Mouse (Mus musculus) G1E-ER4 (cell line): Measurements from ENCODE around the gene Gm20388. TPM values are rescaled to one million over a fixed set of nuclear protein-coding genes. Genes with fewer than 3 reads are reported as not detected.

Experiments
- GATA1 ChIP-seq: IDR thresholded peaks from one replicate; pipeline ENCODE4 v1.8.0; 2012; ENCODE audit warnings: low read length, inconsistent platforms
- polyA plus RNA-seq: library from polyadenylated mRNA; stranded (reverse); fragments of >175 nt; gene quantifications from 2 replicates; pipeline ENCODE4 v1.2.3, GENCODE M21; 2012

The Gm20388 gene
- polyA plus RNA-seq, 1 experiment: not detected

DNA sequence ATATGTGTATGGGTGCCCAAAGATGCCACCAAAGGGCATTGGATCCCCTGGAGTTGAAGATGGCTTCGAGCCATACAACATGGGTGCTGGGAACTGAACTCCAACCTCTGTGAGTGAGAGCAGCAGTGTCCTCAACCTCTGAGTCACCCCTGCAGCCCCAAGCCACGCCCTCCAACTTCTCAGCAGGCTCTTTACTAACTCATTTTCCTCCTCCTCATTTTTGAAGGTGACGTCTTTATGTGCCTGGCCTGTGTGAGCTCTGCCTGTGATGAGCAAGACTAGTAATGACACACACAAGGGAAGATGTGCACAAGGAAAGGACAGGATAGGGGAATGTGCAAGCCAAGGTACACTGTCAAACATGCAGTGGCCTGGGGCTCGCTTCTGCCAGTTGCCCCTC lies 4348.5 kb downstream of the Gm20388 start:
- no peak for TF ChIP-seq GATA1

DNA sequence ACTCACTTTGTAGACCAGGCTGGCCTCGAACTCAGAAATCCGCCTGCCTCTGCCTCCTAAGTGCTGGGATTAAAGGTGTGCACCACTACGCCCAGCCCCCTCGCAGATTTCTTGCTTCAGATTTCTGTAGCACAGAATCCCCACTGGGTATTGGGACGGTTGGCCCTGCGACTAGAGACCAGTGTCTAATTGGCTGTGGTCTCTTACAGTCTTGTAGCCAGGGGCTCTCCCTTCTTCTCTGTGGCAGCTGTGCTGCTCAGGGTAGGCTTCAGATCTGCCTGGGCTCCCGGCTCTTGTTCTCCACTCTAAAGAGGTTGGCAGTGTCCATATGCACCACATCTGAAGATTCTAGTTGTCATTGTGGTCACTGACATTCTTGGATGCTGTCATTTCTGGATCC lies 4349.3 kb downstream of the Gm20388 start:
- TF ChIP-seq GATA1: no peak

DNA sequence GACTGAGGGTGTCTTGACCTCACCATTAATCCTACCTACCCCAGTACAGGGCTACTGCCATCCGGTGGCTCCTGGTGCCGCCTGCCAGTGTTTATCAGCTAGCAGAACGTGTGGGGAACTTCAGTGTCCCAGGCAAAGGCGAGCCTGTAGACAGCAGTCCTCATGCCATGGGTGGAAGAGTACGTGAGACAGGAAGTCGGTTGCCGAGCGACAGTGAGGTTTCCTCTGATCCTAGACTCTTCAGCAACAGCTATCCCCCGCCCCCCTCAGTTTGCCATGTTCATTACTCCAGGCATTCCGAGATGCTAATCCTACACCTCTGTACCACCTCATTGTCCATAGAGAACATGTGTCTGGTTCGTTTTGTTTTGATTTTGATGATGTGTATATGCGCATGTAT lies 4349.7 kb downstream of the Gm20388 start:
- no peak for TF ChIP-seq GATA1

DNA sequence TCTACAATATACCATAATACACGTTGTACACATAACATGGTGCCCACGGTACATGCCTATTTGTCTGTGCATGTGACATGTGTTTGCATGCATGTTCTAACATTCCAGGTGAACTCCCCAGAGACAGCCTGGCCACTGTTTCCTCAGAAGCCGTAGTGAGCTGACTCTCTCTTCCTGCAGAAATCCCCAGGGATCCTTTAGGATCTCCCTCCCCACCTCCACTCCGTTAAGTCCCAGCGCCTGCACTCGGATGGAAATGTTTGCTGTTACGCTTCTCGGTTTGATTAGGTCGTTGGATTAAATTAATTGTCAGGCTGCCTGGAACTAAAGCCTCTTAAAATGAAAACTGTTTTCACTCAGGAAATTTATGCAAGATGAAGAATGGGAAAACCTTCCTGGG lies 4352.4 kb downstream of the Gm20388 start:
- no peak for TF ChIP-seq GATA1

DNA sequence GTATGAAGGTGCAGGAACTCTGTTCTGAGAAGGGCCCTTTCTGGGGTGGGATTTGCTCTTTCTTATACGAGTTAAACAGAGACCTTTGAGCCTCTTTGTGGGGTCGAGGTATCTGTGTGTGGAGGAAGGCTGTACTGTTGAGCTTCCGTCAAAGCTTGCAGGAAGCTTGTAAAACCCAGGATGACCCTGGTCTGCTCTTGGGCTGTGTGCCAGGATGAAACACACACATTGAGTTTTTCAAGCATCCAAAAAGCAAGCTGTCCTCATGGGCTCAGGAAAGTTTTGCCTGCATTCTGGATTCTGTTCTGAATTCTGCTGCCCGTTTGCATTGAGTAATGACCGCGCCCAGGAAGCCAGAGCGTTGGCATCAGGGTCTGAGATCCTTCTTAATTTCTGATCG lies 4353.4 kb downstream of the Gm20388 start:
- TF ChIP-seq GATA1: no peak

DNA sequence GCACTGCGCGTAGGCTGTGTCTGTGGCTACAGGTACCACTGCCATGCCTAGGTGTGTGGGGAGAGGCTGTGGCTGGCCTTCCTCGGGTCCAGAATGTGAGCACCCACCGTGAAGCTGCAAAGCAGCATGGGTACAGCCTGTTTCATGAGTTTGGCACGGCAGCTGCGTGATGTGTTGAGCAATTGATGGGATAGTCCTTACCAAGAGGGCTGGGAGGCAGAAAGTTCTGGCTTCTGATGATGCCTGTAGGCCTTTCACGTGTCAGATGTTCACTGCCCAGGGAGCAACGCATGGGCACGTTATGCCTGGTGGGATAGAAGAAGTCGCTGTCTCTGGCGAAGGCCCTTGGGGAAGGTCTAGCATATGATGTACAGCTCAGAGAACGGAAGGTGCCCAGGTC lies 4354.0 kb downstream of the Gm20388 start:
- TF ChIP-seq GATA1: no peak

DNA sequence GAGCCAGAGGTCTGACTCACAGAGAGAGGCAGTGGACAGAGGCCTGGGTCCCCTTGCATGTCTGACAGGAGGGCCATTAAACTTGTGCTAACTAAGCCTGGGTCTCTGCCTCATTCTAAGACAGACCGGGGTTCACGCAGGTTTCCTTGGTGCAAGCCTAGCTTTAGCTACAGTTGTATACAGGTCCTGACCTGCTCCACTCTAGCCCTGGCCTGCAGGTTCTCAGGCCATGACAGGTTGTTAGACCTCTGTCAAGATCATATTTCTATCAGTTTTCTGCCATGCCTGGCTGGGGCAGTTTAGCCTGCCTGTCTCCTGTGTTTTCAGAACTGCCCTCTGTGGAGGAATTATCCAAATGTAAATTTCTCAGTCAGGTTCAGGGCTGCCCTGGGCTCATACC lies 4354.5 kb downstream of the Gm20388 start:
- TF ChIP-seq GATA1: no peak

DNA sequence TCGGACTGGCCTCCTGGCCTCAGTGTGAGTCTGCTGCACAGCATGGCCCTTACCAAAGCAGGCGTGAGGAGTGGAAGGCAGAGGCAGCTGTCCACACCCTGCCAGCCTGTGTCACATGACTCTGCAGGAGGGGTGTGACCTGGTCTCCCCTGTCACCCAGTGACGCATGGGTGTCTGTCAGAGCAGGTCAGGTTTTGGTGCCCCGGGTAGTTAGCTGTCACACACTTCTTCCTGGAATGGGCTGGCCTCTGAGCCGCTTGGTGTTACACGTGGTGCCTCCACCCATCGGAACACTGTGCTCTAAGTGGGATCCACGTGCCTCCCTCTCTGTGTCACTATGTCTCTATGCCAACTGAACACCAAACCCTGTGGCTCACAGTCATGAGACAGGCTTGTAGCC lies 4355.2 kb downstream of the Gm20388 start:
- no peak for TF ChIP-seq GATA1

DNA sequence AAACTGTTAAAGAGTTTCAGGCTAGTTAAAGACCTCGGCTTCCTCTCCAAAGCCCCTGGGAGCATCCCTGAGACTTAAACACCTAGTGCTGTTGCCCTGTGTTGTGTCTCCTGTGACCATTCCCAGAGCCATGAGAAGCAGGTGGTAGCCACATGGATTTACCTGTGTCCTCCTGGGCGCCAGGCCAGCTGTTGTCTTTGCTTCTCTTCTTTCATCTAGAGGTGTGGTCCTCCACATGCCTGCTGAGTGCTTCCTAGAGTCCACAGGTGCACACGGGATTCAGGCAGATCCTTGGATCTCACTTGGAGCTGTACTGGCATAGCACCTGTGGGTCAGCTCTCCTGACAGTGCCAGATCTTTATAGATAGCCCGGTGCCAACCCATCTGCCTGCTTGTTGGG lies 4356.6 kb downstream of the Gm20388 start:
- TF ChIP-seq GATA1: no peak

DNA sequence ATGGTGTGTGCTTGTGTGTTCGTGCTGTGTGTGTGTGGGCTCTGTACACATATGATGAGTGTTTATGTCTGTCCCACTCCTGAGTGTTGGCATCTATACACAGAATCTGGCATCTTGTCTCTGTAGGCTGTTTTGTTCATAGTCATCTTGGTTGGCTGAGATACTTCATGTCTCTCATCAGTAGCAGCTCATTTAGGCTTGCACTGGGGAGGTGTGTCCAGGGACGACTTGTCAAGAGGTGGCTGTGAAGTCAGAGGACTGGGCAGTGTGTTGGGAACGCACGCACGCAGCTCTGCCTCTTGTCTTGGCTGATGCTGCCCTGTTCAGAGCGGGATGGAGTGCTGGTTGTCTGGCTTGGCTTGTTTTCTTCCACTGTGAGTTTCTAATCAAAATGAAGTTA lies 4359.9 kb downstream of the Gm20388 start:
- no peak for TF ChIP-seq GATA1

DNA sequence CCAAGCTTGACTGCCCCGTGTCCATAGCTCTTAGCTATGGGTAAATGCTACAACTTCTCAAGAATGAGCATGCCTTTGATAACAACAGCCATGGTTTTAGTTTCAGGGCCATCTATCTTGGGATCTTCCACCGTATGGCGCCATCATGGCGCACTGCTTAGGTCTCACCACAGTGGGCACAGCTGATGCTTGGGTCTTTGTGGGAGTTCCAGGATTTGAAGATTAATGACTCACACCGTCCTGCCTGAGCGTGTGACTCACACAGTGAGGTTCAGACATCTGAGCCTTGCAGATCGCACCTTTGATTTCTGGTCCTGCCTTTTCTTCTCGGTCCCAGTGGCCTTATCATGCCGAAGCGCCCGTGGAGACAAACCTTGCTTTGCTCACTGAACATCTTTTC lies 4360.3 kb downstream of the Gm20388 start:
- no peak for TF ChIP-seq GATA1

DNA sequence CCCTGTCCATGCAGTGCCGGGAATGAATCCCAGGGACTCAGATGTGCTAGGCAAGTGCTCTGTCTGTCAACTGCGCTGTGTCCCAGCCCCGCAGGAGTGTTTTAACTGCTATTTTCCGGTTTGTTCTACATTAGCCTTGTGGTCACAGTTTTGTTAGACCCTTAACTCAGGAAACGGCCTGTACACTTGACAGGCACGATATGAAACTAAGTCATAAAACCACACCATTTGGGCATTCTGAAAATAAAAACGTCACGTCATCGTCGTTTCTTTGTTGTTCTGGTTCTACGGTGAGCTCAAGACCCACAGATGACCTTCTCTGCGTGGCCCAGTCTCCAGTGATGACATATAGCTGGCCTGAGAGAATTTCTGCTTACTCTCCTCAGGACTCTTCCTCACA lies 4360.9 kb downstream of the Gm20388 start:
- TF ChIP-seq GATA1: no peak

DNA sequence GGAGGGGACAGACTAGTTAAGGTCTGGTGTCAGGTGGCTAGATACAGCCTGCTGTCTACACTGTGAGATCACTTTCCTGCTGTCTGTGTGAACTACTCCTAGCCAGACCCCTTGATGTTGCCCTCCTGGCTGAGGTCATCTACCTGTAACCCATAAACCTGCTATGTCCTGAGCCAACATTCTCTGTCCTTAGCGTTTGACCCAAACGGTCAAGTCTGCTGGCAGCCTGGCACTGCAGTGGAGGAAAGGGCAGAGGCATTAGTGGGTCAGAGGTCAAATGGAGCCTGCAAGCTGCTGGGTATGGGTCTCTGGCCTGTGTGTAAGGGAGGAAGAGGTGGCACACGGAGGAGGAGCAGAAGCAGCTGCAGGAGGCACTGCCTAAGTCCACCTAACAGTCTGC lies 4362.2 kb downstream of the Gm20388 start:
- no peak for TF ChIP-seq GATA1

DNA sequence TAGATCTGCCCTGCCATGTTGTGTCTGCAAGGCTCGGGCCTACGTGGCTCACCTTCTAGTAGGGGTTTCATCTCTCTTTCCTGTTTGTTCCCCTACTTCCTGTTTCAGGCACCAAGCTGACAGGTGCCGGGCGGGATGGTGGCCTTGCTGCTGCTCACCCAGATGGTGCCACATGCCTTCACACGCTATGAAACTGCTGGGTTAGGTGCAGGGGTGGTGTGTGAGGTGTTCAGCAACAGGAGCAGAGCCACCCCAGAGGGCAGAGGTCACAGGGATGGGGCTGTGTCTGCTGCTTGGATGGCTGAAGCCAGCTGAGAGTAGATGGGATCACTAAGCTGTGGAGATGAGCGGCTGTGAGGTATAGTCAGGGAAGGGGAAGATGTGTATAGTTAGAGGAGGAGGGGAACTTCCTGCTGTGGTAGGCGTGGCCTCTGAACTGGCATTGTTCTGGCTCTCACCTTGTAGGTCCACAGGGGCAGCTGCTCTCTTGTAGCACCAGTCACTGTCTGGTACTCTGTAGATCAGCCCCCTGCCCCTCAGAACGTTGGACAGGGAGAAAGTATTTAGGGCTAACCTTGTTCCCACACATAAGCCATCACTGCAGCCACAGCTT lies 4363.1 kb downstream of the Gm20388 start:
- TF ChIP-seq GATA1: no peak

DNA sequence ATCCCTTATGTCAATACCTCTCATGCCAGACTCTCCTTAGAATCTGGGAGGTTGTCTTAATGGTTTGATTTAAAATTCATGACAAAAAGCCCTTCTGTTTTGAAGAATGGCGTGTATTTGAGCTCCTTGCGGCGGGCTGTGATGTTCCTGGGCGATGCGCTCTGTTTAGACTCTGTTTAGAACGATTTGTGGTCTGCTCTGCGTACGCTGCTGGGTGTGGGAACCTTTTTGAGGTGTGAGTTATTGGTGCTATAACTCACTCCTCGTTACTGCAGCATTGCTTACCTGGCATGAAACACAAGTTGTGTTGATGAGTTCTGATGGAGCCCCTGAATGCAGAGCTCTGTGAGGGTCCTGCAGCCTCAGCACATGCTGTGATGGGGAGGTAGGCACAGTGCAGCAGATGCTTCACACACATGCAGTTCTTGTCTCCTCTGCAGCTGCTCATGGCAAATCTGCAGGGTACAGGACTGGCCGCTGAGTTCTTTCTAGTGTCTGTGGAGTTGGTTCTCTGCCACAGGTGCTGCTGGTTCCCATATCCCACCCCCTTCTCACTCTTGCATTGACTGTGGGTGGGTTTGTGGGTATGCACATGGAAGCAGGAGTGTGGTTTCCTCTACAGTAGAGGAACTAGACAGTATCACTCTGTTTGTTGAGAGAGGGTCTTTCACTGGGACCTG lies 4363.9 kb downstream of the Gm20388 start:
- TF ChIP-seq GATA1: no peak

DNA sequence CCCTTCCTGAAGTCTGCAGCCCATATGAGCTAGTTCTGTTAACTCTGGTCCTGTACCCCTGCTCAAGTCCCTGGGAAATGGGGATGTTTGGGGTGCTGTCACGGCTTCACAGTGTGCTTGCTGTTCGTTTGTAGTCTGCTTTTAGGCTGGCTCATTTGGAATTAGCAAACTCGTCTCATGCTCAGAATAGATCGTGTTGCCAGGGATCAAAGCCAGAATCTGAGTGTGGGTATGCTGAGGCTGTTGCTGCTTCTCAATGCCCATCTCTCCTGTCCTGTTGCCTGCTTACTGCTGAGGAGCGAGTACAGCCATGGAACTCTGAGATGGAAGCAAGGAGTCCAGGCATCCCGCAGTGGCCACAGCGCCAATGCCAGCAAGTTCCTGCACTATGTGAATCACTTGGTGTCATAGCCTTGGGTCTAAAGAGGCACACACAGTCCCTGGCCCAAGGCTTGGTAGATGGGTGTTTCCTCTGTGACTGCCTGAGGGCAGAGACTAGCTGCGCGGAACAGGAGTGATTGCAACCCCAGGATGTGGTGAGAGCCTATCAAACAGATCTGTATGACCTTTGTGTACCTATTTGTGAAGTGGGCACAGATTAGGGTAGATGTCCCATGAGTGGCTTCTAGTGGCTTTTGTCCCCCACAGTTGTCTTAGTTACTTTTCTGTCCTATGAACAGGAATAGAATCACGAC lies 4364.9 kb downstream of the Gm20388 start:
- TF ChIP-seq GATA1: no peak
